Mouse (Mus musculus): ENCODE measurements at regions not wholly inside any gene's neighbourhood (a gene's known extent, or its start where the extent isn't known, plus 50 kb on each side); places are given as distances from the start of the nearest gene placed in this dataset.
A peak's percentile ranks its signal among the peaks of the same experiment; 100 is the strongest.

DNA sequence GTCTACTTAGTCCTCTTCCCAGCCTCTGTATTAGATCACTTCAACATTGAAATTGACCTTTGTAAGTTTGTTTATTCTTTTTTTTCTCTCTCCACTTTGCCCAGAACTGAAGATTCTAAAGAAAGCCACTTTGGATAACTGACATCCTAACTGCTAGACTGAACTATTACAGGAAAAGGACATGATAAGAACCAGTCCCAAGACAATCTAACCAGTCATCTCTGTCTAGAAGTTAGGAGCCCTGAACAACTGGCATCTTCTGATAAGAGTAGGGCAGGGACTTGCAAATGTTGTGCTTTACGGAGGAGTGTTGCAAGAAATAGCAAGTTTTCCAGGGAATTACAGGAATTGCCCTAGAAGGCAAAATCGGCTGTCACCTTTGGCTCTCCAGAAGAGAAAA, 53.5 kb downstream of the Cd209f start:
- Histone ChIP-seq H3K4me3 (ENCODE audit: low read depth, low read length) (no peak overlapping the region), H3K9me3 (ENCODE audit: control insufficient read depth, low read length) (no peaks in the 10 kb centered on the region), H3K27ac (ENCODE audit: low read depth, low read length) (no peak overlapping the region), H3K36me3 (ENCODE audit: control insufficient read depth, insufficient read depth, low read length) (no peaks in the 10 kb centered on the region), H3K27me3 (replicated peaks; ENCODE audit: control insufficient read depth, insufficient read depth, low read length) (no peaks in the 10 kb centered on the region), H3K9ac (ENCODE audit: low read depth, low read length) (no peak overlapping the region), H3K4me2 (peak overlapping the region; percentile 20; the same call in 1 of the 2 replicates), H3K4me1 (replicated peaks; ENCODE audit: control insufficient read depth, insufficient read depth, low read length) (peaks cover 3% of the 10 kb centered on the region; the same call in 1 of the 2 replicates)
- no peak for DNase-seq (ENCODE audit: low spot score)
- peak; percentile 79 for ATAC-seq (replicated peaks; ENCODE audit: low FRiP score)
- 49% methylated on average over 2 of the region's 2 CpGs for WGBS

DNA sequence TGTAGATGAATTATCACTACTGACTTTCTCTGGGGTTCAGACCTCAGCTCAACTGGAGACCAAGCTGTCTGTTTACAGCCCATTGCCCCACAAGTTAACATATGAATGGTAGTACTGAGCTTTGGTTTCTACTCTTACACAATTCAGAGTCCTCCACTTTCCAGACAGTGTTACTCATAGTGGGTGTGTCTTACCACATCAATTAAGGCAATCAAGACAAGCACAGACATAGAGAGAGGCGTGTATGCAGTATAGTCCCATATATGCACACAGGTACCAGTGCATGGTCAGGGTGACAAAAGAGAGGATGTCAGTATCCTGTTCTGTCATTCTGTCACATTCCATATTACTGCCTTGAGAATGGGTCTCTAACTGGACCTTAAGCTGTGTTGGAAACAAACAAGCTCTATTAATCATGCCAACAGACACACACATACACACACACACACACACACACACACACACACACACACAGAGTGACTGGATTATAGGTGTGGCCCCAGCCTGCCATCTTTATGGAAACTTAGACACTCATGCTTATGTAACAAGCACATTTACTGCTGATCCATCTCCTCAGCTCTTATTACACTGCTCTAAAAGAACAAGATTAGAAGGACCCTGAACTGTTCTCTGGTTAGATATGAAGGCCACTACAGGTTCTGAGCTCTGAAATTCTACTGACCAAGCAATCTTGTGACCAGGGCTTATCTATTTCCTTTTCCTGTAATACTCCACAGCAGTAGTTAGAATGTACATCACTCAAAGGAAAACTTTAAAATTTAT, 59.0 kb upstream of the Cd209c start:
- Histone ChIP-seq H3K4me1 (replicated peaks; ENCODE audit: control insufficient read depth, insufficient read depth, low read length) (no peaks in the 10 kb centered on the region), H3K9ac (ENCODE audit: low read depth, low read length) (no peak overlapping the region), H3K4me3 (ENCODE audit: low read depth, low read length) (no peak overlapping the region), H3K4me2 (no peak overlapping the region), H3K36me3 (ENCODE audit: control insufficient read depth, insufficient read depth, low read length) (no peaks in the 10 kb centered on the region), H3K9me3 (ENCODE audit: control insufficient read depth, low read length) (no peaks in the 10 kb centered on the region), H3K27me3 (replicated peaks; ENCODE audit: control insufficient read depth, insufficient read depth, low read length) (no peaks in the 10 kb centered on the region), H3K27ac (ENCODE audit: low read depth, low read length) (no peak overlapping the region)
- ATAC-seq (replicated peaks; ENCODE audit: low FRiP score) (no peak), DNase-seq (ENCODE audit: low spot score) (no peak)
- WGBS = 66% methylated on average over 1 of the region's 1 CpGs

Data from liver, embryonic 11.5 days (tissue).